Mouse (Mus musculus): Measurements from ENCODE around the gene Olfr281.
"Not testable (repeated sequence)": the region's sequence is repeated elsewhere in the genome, so short reads cannot be mapped to it uniquely, and the experiment has no call there.

Gene Olfr281

DNA sequence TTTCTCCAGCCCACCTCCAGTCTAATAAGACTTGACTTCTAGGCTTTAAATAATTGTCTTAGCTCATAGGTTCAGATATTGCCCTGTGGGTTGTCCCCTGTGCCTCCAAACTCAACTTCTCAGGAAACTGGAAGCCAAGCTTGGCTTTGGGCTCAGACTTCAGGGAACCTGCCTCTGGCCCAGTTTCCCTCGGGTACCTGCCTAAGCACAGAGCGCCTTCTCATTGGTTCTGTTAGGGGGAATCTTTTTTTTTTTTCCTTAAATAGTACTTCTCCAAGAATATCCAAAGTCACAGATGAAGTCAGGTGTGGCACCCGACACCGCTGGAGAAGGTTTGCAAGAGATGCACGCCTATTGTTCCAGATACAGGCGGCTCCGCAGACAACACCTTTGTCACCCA is at the start of gene Olfr281:
TSS of gene Olfr281 (plus strand) at position 301 of the 400 bp plus-strand sequence.
- no peak for DNase-seq (ENCODE audit: low spot score in 2 of 2)

DNA sequence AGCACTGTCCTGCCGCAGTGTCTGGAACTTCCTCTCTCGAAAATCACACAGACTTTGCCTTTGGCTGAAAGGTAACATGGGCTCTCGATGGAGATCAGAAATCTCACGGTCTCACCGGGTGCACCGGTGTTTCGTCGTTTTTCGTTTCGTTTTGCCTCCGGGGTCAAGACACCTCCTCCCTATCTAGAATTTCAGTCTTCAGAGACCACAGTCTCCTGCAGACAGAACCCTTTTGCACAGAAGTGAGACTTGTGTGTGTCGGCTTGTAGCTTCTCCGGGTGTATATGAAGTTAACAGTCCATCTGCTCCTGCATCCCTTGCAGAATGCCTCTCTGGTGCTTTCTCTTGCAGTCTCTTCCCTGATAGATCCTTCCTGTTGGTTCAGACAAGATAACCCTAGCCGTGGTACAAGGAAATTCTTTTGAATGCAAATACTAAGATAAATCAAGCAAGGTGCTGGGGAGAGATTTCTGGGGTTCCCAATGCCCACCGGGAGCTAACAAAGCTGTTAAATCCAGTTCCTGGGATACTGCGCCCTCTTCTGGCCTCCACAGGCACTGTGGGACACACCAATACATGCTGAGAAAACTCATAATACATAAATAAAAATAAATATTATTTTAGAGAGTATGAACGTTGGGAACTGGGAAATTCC is 43.9 kb upstream of the Olfr281 start:
- DNase-seq (ENCODE audit: low spot score in 2 of 2): peak; percentile 26 to 46

DNA sequence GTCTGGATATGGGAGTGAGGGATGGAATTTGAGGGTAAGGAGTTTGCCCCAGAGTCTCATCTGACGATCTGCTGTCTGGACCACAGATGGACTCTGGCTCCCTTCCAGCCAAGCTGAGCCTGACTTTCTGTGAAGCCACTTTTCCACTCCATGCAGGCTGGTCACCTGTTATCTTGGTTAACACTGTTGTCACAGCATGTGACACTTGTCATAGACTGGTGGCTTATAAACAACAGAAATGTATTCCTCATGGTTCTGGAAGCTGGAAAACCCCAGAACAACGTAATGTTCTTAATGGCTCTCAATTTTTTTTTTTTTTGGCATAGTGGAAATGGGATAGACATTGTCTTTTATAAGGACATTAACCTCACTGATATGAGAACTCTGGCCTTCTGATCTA is 42.8 kb upstream of the Olfr281 start:
- DNase-seq (ENCODE audit: low spot score in 2 of 2): no peak

DNA sequence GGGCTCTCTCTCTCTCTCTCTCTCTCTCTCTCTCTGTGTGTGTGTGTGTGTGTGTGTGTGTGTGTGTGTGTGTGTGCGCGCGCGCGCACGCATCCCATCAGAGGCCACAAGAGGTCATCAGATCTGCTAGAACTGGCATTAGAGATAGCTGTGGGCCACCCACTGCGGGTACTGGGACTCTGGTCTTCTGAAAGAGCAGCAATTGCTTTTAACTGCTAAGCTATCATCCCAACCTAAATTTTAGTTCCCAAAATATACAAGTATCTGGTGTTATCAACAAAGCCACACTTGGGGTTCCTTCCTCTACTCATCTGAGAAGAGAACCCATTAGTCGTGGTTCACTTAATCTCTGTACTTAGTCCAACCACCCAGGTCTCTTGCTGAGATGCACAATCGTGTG is 42.1 kb upstream of the Olfr281 start:
- DNase-seq (ENCODE audit: low spot score in 2 of 2): no peak

DNA sequence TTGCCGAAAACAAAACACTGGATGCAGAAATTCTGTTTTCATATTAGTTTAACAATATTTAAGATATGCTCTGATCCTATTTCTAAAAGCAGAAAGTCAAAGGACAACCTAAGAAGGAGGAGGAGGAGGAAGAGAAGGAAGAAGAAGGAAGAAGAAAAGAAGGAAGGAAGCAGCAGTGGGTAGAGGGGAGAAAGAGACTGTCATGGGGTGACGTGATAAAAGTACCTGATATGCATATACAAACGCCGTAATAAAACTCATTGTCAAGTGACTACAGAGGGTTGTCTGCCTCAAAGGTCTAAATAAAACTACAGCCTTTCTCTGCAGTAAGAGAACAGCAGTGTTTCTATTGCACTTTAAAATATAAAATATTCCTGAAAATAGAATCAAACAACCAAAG is 36.4 kb upstream of the Olfr281 start:
- DNase-seq (ENCODE audit: low spot score in 2 of 2): no peak

DNA sequence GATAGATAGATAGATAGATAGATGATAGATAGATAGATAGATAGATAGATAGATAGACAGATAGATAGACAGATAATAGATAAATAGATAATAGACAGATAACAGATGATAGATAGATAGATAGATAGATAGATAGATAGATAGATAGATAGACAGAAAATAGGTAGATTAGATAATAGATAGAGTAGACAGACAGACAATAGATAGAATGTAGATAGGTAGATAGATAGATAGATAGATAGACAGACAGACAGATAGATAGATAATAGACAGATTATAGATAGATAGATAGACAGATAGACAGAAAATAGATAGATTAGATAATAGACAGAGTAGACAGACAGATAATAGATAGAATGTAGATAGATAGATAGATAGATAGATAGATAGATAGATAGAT is 35.6 kb upstream of the Olfr281 start:
- DNase-seq (ENCODE audit: low spot score in 2 of 2): not testable (repeated sequence)

DNA sequence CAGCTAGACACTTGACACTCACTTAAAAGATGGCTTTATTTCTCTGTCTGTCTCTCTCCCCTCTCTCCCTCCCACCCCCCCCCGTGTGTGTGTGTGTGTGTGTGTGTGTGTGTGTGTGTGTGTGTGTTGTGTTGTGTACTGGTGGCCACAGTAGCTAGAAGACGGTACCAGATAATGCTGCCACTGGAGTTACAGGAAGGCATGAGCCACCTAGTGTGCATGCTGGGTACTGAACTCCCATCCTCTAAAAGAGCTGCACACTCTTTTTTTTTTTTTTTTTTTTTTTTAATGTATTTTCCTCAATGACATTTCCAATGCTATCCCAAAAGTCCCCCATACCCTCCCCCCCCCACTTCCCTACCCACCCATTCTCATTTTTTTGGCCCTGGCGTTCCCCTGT is 35.1 kb upstream of the Olfr281 start:
- not testable (repeated sequence) for DNase-seq (ENCODE audit: low spot score in 2 of 2)

DNA sequence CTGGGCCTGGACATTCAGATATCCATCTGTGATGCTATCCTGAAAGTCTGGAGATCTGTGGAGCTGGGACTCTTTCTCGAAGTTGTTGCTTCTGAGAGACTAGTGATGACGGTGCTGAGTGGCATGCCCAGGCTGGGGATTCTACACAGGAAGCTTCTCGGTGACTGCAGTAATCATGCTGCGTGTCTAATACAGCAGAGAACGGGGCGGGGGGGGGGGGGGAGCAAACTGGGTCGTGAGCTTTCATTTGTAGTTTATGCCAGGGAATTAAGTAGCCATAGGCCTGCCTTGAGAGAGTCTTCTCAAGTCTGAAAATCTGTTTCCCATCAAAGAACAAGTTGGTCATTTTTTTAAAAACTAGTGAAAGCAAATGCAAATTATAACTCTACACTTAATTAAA is 34.3 kb upstream of the Olfr281 start:
- DNase-seq (ENCODE audit: low spot score in 2 of 2): no peak

DNA sequence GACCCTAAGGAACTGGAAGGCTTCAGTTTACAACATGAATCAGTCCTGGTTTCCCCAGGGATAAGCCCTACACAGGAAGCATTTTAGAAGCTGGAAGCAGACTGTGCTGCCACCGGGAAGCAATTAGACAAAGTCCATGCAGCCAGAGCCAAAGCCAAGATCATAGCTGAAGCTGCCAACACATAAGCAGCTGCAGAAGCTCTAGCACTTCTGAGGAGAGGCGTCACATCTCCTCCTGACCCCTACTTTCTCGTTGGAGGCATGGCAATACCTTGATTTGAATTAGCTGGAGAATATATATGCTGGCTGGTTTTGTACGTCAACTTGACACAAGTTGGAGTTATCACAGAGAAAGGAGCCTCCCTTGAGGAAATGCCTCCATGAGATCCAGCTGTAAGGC is 31.5 kb upstream of the Olfr281 start:
- no peak for DNase-seq (ENCODE audit: low spot score in 2 of 2)

DNA sequence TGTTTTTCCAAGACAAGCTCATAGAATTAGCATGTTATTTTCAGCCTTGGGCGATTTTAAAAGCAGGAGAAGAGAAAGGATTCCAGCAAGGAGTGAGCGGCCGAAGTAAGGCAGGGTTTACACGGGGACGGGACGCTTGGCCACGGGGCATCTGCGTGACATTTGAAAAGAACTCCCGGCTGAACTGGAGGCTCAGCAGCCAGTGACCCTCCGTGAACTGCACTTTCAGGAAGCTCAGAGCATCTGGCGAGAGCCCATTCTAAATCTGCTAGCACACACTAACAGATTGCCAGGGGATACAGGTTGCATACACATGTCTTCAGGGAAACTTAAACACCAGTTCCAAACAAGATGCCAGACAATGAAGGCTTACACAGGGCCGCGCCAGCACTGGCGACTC is 28.1 kb upstream of the Olfr281 start:
- no peak for DNase-seq (ENCODE audit: low spot score in 2 of 2)

DNA sequence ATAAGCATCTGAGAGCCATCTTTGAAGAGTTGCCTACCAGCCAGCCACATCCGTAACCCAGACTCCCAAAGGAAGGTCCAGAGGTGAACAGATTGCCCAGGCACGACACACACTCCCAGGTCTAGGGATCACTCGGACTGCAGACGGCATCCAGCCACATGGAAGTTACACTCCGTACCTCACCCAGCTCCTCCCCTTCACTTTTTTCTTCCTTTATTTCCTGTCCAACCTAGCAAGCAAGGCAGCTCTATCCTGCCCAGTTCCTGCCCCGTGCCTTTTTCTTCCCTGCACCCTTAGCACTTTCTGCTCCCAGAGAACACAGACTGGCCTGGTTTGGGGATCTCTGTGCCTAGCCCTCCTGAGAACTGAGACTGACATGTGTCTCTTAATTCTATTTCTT is 27.6 kb upstream of the Olfr281 start:
- no peak for DNase-seq (ENCODE audit: low spot score in 2 of 2)

DNA sequence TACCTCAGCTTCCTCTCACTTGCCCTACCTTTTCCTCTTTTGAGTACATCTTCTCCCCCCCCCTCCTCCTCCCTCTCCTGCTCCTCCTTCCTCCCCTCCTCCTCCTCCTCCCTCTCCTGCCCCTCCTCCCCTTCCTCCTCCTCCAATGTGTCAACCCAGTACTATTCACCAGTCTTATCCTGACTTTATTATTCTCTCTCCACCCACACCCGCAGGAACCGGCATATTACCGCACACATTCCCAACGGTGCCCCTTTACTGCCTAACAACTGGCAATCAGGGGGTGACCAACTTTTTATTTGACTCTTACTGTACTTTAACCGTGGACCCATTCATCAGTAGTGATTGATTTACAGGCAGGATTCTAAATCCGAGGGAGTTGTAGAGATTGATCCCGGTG is 27.2 kb upstream of the Olfr281 start:
- no peak for DNase-seq (ENCODE audit: low spot score in 2 of 2)

DNA sequence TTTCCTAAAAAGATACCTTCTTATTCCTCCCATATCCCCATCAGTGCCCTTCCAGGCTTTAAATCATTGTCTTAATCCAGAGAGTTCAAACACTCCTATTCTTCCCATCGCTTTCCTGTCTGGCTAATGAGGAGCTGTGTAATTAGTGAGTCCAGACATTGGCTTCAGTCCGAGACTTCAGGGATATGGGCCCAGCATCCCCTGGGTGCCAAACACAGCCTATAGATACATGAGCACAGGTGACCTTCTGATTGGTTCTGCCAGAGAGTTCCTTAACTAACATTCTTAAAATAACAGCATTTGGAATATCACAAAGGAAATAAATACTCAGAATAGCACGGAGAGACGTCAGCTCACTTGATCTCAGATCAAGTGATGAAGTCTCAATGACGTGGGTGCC is 21.5 kb upstream of the Olfr281 start, which contains the start of gene Olfr282:
TSS of gene Olfr282 (plus strand) at position 301 of the 400 bp plus-strand sequence.
- not testable (repeated sequence) for DNase-seq (ENCODE audit: low spot score in 2 of 2)

DNA sequence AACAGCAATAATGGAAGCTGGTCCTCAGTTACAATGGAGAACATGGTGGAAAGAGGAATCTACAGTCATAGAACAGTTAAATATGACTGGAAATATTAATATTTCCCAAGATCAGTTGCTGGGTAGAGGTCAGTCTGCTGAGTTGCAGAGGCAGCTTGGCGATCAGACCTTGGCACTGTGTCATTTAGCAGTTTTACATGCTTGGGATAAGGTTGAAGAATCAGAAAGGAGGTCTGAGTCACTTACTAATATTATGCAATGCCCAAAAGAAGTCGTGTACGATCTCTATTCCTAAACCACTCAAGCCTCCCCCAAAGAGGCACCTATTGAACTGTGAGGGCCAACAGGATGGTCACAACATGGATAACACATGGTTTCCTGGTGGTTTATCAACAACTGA is 7.8 kb upstream of the Olfr281 start:
- DNase-seq (ENCODE audit: low spot score in 2 of 2): no peak

DNA sequence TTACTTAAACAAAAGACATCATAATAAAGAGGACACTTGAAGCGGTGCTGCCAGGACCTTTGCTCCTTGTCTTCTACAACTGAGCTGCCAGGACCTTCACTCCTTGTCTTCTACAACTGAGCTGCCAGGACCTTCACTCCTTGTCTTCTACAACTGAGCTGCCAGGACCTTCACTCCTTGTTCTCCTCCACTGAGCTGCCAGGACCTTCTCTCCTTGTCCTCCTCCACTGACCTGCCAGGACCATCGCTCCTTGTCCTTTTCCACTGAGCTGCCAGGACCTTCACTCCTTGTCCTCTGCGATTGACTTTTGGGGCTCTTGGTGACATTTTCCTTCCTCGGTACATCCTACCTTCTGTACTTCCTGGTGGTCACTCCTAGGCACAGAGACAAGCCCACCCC is 3.9 kb upstream of the Olfr281 start:
- DNase-seq (ENCODE audit: low spot score in 2 of 2): peak in 1 of 2 experiments; percentile 3

DNA sequence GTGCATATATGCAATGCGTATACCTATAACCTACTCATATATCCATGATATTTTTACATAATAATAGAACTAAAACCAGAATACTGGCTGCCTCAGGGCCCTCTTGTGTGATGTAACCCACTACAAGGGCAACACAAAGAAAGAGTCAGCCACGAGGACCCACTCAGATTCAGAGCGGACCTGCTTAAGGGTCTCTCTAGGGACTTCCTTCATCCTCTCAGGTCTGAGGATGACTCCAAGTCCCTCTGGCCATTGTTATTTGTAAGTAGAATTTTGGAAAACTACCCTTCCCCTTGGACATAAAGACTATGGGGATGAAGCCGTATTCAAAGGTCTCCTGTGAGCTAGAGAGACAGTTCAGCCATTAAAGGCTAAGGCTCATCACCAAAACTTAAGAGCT is 17.2 kb downstream of the Olfr281 start, which contains the start of gene OR5BS1P:
TSS of gene OR5BS1P (plus strand) at position 301 of the 400 bp plus-strand sequence.
- no peak for DNase-seq (ENCODE audit: low spot score in 2 of 2)

DNA sequence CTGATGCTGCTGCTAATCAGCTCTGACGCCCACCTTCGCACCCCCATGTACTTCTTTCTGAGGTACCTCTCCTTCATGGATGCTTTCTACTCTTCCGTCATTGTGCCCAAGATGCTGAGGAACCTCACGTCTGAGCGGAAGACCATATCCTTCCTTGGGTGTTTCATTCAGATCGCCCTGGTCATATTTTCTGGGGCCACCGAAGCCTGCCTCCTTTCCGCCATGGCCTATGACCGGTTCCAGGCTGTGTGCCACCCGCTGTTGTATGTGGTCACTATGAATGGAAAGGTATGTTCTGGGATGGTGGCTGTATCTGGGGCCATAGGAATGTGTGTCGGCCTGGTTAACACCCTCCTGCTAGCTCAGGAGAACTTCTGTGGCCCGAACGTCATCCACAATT is 19.2 kb downstream of the Olfr281 start:
- DNase-seq (ENCODE audit: low spot score in 2 of 2): no peak

DNA sequence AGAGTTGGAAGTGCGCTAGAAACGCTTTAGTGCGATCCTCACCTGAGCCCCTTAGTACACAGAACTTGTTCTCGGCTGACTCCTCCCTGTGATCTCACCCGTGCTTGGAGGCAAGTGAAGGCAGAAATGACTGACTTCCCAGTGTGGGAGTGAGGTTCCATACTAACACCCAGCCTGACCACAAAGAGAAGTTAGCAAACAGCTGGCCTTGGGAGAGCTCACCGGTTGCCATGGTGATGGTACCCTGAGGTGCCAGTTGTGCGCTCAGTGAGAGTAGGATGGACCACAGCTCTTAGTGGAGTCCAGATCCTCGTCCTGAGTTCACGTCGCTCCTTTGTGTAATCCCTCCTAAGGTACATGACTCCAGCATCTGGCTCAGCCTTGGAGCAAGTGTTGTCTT is 22.6 kb downstream of the Olfr281 start:
- DNase-seq (ENCODE audit: low spot score in 2 of 2): no peak

DNA sequence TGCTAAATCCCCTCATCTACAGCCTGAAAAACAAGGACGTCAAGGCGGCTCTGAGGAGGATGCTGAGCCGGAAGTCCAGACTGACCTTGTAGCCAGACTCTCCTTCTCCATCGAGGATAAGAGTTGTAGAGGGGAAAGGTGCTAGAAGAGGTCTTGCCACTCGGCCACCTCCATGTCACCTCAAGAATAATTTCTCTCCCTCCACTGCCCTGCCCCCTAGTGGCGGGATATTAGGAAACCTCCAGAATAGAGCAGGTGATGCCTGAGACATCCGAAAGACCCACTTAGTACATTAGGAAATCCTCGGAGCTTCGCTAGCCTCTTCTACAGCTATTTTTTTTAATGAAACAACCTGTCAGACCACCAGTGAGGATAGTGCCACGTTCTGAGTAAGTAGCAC is 23.0 kb downstream of the Olfr281 start:
- peak in 1 of 2 experiments; percentile 13 for DNase-seq (ENCODE audit: low spot score in 2 of 2)

DNA sequence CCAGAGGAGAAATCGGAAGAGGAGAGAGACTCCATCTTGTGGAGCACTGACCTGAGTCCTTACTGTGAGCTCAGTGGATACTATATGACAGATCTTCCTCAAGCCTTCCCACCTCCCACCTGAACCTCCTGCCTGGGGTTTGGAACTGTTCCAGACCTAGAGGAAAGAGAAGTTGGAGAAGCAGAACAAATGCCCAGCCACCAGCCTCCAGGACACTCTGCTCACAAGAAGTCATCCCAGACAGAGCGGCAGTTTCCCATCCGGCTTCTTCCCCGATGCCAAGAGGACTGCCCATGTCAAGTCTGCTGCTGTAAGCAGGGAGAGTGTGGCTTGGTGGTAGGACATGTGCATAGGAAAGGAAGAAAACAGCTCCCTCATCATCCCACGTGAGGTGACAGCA is 23.9 kb downstream of the Olfr281 start:
- DNase-seq (ENCODE audit: low spot score in 2 of 2): no peak

DNA sequence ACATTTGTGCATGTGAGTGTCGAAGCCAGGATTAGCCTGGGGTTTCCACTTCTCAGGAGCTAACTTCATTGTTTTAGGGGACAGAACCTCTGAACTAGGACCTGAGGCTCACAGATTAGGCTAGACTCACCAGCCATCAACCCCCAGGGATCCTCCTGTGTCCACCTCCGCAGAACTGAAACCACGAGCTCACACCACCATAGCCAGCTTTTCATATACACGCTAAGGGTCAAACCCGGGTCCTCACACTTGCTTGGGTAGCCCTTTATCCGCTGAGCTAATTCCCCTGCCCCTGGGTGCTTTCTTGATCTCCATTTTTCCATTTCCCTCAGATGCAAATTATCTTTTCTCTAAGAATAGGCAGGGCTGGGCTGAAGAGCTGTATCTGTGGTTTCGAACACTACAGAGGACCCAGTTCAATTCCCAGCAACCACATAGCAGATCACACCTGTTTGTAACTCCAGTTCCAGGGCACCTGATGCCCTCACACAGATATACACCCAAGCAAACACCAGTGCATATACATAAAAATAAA is 27.2 kb downstream of the Olfr281 start:
- DNase-seq (ENCODE audit: low spot score in 2 of 2): no peak

DNA sequence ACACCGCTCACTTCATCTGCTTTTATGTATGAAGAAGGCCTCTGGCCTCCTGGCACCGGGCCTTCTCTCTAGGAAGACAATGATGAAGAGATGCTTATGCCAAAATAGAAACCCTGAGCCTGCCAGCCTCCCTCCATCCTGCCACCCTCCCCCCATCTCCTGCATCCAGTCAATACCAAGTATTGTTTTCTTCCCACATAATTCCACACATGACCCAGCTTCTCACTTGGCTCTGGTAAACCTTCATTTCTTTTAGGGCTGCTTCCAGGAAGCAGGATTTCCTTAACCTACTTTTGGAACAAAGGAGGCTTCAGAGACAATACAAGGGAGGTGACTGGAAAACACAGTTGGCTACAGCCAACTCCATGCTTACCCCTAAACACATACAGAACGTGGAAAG is 30.3 kb downstream of the Olfr281 start, which contains the start of gene Lalba:
TSS of gene Lalba (minus strand) at position 21 of the 400 bp plus-strand sequence.
- DNase-seq (ENCODE audit: low spot score in 2 of 2): no peak

All from frontal cortex, postnatal 36 days (tissue).